In the genomic region with DNA sequence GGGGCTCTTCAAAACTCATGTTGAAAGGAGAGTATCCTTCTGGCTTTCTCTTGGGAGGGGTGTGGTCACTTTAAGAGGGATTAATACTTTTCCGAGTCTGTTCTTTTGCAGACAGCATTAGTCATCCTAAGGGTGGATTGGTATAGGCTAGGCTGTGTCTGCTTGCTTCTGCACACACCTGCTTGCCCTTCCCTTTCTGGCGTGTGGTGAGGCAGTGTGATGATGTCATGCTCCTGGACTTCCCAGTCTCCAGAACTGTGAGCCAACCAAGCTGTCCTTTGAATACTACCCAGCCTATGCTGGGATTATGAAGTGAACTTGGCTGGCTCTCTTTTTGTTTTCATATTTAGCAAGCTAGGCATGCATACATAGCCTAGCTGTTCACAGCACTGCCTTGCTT, we compare ENCODE assay signal across 15 mouse cellular contexts. TPM values are rescaled to one million over a fixed set of nuclear protein-coding genes. Genes with fewer than 3 reads are reported as not detected.
A peak's percentile ranks its signal among the peaks of the same experiment; 100 is the strongest.
DNase-seq lines count a peak whose midpoint lies in the region; ATAC-seq and TF ChIP-seq lines count a peak whose summit lies in the region.
"Had no signal": no experiment of that assay in that cellular context is flagged by ENCODE, and none has a peak within 500 bp of the region (broad histone marks: within the 10 kb centered on the region; RNA-seq: fewer than 3 reads in every experiment).

No protein-coding gene starts in this region.

- no peaks in the 10 kb centered on the region for H3K27me3 ChIP-seq in forebrain, embryonic 14.5 days (replicated peaks; ENCODE audit: control insufficient read depth, insufficient read depth, low read length)
- H3K27me3 ChIP-seq in forebrain, embryonic 12.5 days = no peaks in the 10 kb centered on the region
- H3K27me3 ChIP-seq in lung, embryonic 14.5 days (ENCODE audit: insufficient read depth, low read length) = no peaks in the 10 kb centered on the region
- no peaks in the 10 kb centered on the region for H3K27me3 ChIP-seq in stomach, embryonic 14.5 days (ENCODE audit: control insufficient read depth, insufficient read depth, low read length)
- no peaks in the 10 kb centered on the region for H3K27me3 ChIP-seq in midbrain, embryonic 11.5 days (ENCODE audit: control insufficient read depth, insufficient read depth, low read length)
- H3K27me3 ChIP-seq: kidney, embryonic 15.5 days; limb, embryonic 13.5 days; neural tube, embryonic 13.5 days had no signal

- H3K4me3 ChIP-seq in forebrain, embryonic 14.5 days (ENCODE audit: low read depth, low read length) = no peak overlapping the region
- no peak overlapping the region for H3K4me3 ChIP-seq in forebrain, embryonic 12.5 days (replicated peaks)
- no peak overlapping the region for H3K4me3 ChIP-seq in lung, embryonic 14.5 days (ENCODE audit: low read depth, low read length)
- no peak overlapping the region for H3K4me3 ChIP-seq in stomach, embryonic 14.5 days (ENCODE audit: low read depth, low read length)
- no peak overlapping the region for H3K4me3 ChIP-seq in midbrain, embryonic 11.5 days (ENCODE audit: low read depth, low read length)
- H3K4me3 ChIP-seq: heart, adult 2 months; kidney, embryonic 15.5 days; limb, embryonic 13.5 days; midbrain, embryonic 12.5 days; neural tube, embryonic 13.5 days had no signal

- H3K4me1 ChIP-seq in forebrain, embryonic 14.5 days (ENCODE audit: control insufficient read depth, insufficient read depth, low read length) = 0 out of 2 replicates have a peak, but pooled peaks cover 5% of the 10 kb centered on the region
- H3K4me1 ChIP-seq in forebrain, embryonic 12.5 days = peaks cover 5% of the 10 kb centered on the region
- H3K4me1 ChIP-seq in lung, embryonic 14.5 days (ENCODE audit: insufficient read depth) = 0 out of 2 replicates have a peak, but pooled peaks cover 6% of the 10 kb centered on the region
- peaks cover 4% of the 10 kb centered on the region; the same call in 1 of the 2 replicates for H3K4me1 ChIP-seq in stomach, embryonic 14.5 days (ENCODE audit: control insufficient read depth, insufficient read depth, low read length)
- peaks cover 5% of the 10 kb centered on the region; the same call in 1 of the 2 replicates for H3K4me1 ChIP-seq in midbrain, embryonic 11.5 days (ENCODE audit: control insufficient read depth, insufficient read depth, low read length)

- ATAC-seq in forebrain, embryonic 14.5 days = 0 out of 2 replicates have a peak, but pooled peaks have one; percentile 18
- no peak for ATAC-seq in forebrain, embryonic 12.5 days (ENCODE audit: low FRiP score)
- no peak for ATAC-seq in lung, embryonic 14.5 days (ENCODE audit: insufficient read depth)
- peak; percentile 72; the same call in 1 of the 2 replicates for ATAC-seq in stomach, embryonic 14.5 days (ENCODE audit: insufficient number of reproducible peaks, insufficient read depth, low FRiP score, low read depth)
- no peak for ATAC-seq in midbrain, embryonic 11.5 days (ENCODE audit: low FRiP score)

- TF ChIP-seq CTCF in lung, embryonic 14.5 days (IDR thresholded peaks at IDR 0.05; ENCODE audit: low read depth) = no peak

- WGBS in forebrain, embryonic 14.5 days = 33% methylated on average over 2 of the region's 2 CpGs
- 38% methylated on average over 2 of the region's 2 CpGs for WGBS in forebrain, embryonic 12.5 days
- 20% methylated on average over 2 of the region's 2 CpGs for WGBS in lung, embryonic 14.5 days
- 23% methylated on average over 2 of the region's 2 CpGs for WGBS in stomach, embryonic 14.5 days
- 52% methylated on average over 2 of the region's 2 CpGs for WGBS in midbrain, embryonic 11.5 days

- no peak for DNase-seq in forebrain, embryonic 14.5 days (ENCODE audit: low spot score)
- DNase-seq in lung, embryonic 14.5 days = peak; percentile 18
- DNase-seq in lung, postnatal 25 days (ENCODE audit: low spot score) = no peak
- peak; percentile 37 for DNase-seq in adipocyte (ENCODE audit: low spot score)
- DNase-seq in ovary, postnatal 10 days (ENCODE audit: low spot score) = no peak
- DNase-seq in midbrain, embryonic 11.5 days (ENCODE audit: low spot score, missing footprints) = no peak
- DNase-seq: adrenal gland, postnatal 25 days; cerebellum, adult 8-10 months had no signal

- H3K9ac ChIP-seq in forebrain, embryonic 14.5 days (ENCODE audit: low read length) = no peak overlapping the region
- H3K9ac ChIP-seq in forebrain, embryonic 12.5 days = no peak overlapping the region
- no peak overlapping the region for H3K9ac ChIP-seq in lung, embryonic 14.5 days
- H3K9ac ChIP-seq in stomach, embryonic 14.5 days (replicated peaks; ENCODE audit: low read depth, low read length) = no peak overlapping the region
- no peak overlapping the region for H3K9ac ChIP-seq in midbrain, embryonic 11.5 days (ENCODE audit: low read length)
- H3K9ac ChIP-seq: kidney, embryonic 15.5 days; limb, embryonic 13.5 days; midbrain, embryonic 12.5 days; neural tube, embryonic 13.5 days had no signal

- H3K4me2 ChIP-seq in forebrain, embryonic 14.5 days (ENCODE audit: low read length) = no peak overlapping the region
- no peak overlapping the region for H3K4me2 ChIP-seq in forebrain, embryonic 12.5 days
- no peak overlapping the region for H3K4me2 ChIP-seq in lung, embryonic 14.5 days
- no peak overlapping the region for H3K4me2 ChIP-seq in stomach, embryonic 14.5 days (replicated peaks; ENCODE audit: low read depth, low read length)
- H3K4me2 ChIP-seq in midbrain, embryonic 11.5 days = no peak overlapping the region
- H3K4me2 ChIP-seq: kidney, embryonic 15.5 days; limb, embryonic 13.5 days; midbrain, embryonic 12.5 days; neural tube, embryonic 13.5 days had no signal

- H3K9me3 ChIP-seq in forebrain, embryonic 14.5 days (replicated peaks; ENCODE audit: control insufficient read depth, low read length) = no peaks in the 10 kb centered on the region
- H3K9me3 ChIP-seq in forebrain, embryonic 12.5 days = no peaks in the 10 kb centered on the region
- no peaks in the 10 kb centered on the region for H3K9me3 ChIP-seq in lung, embryonic 14.5 days (ENCODE audit: low read depth, low read length)
- no peaks in the 10 kb centered on the region for H3K9me3 ChIP-seq in stomach, embryonic 14.5 days (ENCODE audit: control insufficient read depth, low read depth, low read length)
- no peaks in the 10 kb centered on the region for H3K9me3 ChIP-seq in midbrain, embryonic 11.5 days (ENCODE audit: control insufficient read depth, low read length)
- H3K9me3 ChIP-seq: kidney, embryonic 15.5 days; limb, embryonic 13.5 days; midbrain, embryonic 12.5 days; neural tube, embryonic 13.5 days had no signal

- H3K36me3 ChIP-seq in forebrain, embryonic 14.5 days (ENCODE audit: control insufficient read depth, insufficient read depth, low read length) = no peaks in the 10 kb centered on the region
- no peaks in the 10 kb centered on the region for H3K36me3 ChIP-seq in forebrain, embryonic 12.5 days (replicated peaks)
- no peaks in the 10 kb centered on the region for H3K36me3 ChIP-seq in lung, embryonic 14.5 days (ENCODE audit: insufficient read depth)
- H3K36me3 ChIP-seq in stomach, embryonic 14.5 days (ENCODE audit: control insufficient read depth, insufficient read depth, low read length) = no peaks in the 10 kb centered on the region
- no peaks in the 10 kb centered on the region for H3K36me3 ChIP-seq in midbrain, embryonic 11.5 days (ENCODE audit: control insufficient read depth, insufficient read depth, low read length)
- H3K36me3 ChIP-seq: kidney, embryonic 15.5 days; limb, embryonic 13.5 days; midbrain, embryonic 12.5 days; neural tube, embryonic 13.5 days had no signal

- H3K27ac ChIP-seq in forebrain, embryonic 14.5 days (ENCODE audit: low read depth, low read length) = no peak overlapping the region
- H3K27ac ChIP-seq in forebrain, embryonic 12.5 days = no peak overlapping the region
- no peak overlapping the region for H3K27ac ChIP-seq in lung, embryonic 14.5 days (ENCODE audit: low read depth)
- H3K27ac ChIP-seq in stomach, embryonic 14.5 days (ENCODE audit: low read length) = no peak overlapping the region
- no peak overlapping the region for H3K27ac ChIP-seq in midbrain, embryonic 11.5 days (ENCODE audit: low read depth, low read length)
- H3K27ac ChIP-seq: heart, adult 2 months; kidney, embryonic 15.5 days; limb, embryonic 13.5 days; midbrain, embryonic 12.5 days; neural tube, embryonic 13.5 days had no signal

RNA-seq across cellular contexts. Expression of a gene that starts 5.6 kb away (rescaled TPM):
- 29.2 and 36.2 TPM in 2 replicates for polyA plus RNA-seq in forebrain, embryonic 14.5 days (2014; fragmentation: Nextera tagmentation; extraction: Ambion mirVana)
- polyA plus RNA-seq in forebrain, embryonic 12.5 days (2016; fragmentation: Nextera tagmentation; extraction: Ambion mirVana) = 55.9 and 73.9 TPM in 2 replicates
- polyA plus RNA-seq in lung, embryonic 14.5 days (2014; fragmentation: Nextera tagmentation; extraction: Ambion mirVana) = 44.7 and 49.3 TPM in 2 replicates
- polyA plus RNA-seq in stomach, embryonic 14.5 days (2014; fragmentation: Nextera tagmentation; extraction: Ambion mirVana) = 36.7 and 42.6 TPM in 2 replicates
- polyA plus RNA-seq in midbrain, embryonic 11.5 days (2014; fragmentation: Nextera tagmentation; extraction: Ambion mirVana) = 30.7 and 33.7 TPM in 2 replicates

Comparison
In these comparisons a context has a peak if more than half of its experiments do, and no peak if none do; other contexts are left out.
1. ATAC-seq: peak in forebrain, embryonic 14.5 days (single experiment) and stomach, embryonic 14.5 days (single experiment); none in forebrain, embryonic 12.5 days (single experiment), lung, embryonic 14.5 days (single experiment) and midbrain, embryonic 11.5 days (single experiment).
2. DNase-seq: peak in lung, embryonic 14.5 days (single experiment) and adipocyte (single experiment); none in forebrain, embryonic 14.5 days (single experiment), lung, postnatal 25 days (single experiment), ovary, postnatal 10 days (single experiment) and midbrain, embryonic 11.5 days (single experiment).